Mouse (Mus musculus) hindbrain, postnatal 0 days (tissue): ENCODE measurements around the gene Crygn. TPM values are rescaled to one million over a fixed set of nuclear protein-coding genes. Genes with fewer than 3 reads are reported as not detected.

Source experiments
- ATAC-seq: fragments of 200-750 bp; cut with Nextera tagmentation; 2 replicates; pipeline ENCODE4 v1.8.0; 2017; ENCODE audit warnings: mild to moderate bottlenecking, moderate TSS enrichment, moderate library complexity
- DNase-seq: peaks from one replicate; pipeline ENCODE4 v3.0.0-alpha.2; 2015; ENCODE audit warnings: low spot score
- H3K27ac ChIP-seq: fragments of 300-500 bp; sonication (generic); 2 replicates; pipeline ENCODE4 v1.5.1; 2014; ENCODE audit warnings: mild to moderate bottlenecking
- H3K27me3 ChIP-seq: fragments of 300-500 bp; sonication (generic); 2 replicates; pipeline ENCODE4 v1.6.1; 2014; ENCODE audit warnings: low read length, mixed read lengths; ENCODE audit not compliant: insufficient read depth
- H3K36me3 ChIP-seq: fragments of 300-500 bp; sonication (generic); 2 replicates; pipeline ENCODE4 v1.6.1; 2014; ENCODE audit warnings: low read length, mixed read lengths; ENCODE audit not compliant: insufficient read depth
- H3K4me1 ChIP-seq: fragments of 300-500 bp; sonication (generic); 2 replicates; pipeline ENCODE4 v1.6.1; 2014; ENCODE audit warnings: antibody characterized with exemption, low read length, mixed read lengths; ENCODE audit not compliant: insufficient read depth
- H3K4me2 ChIP-seq: fragments of 300-500 bp; sonication (generic); 2 replicates; pipeline ENCODE4 v1.6.1; 2014; ENCODE audit warnings: low read depth, mild to moderate bottlenecking, low read length, moderate library complexity, mixed read lengths
- H3K4me3 ChIP-seq: fragments of 300-500 bp; sonication (generic); 2 replicates; pipeline ENCODE4 v1.5.1; 2014; ENCODE audit warnings: low read length
- H3K9ac ChIP-seq: fragments of 300-500 bp; sonication (generic); replicated peaks from 2 replicates; pipeline ENCODE4 v1.6.1; 2014; ENCODE audit warnings: mild to moderate bottlenecking, low read length, moderate library complexity, mixed read lengths
- H3K9me3 ChIP-seq: fragments of 300-500 bp; sonication (generic); 2 replicates; pipeline ENCODE4 v1.6.1; 2016; ENCODE audit warnings: low read length, mixed read lengths
- CTCF ChIP-seq: IDR thresholded peaks from 2 replicates; pipeline ENCODE4 v1.5.1; 2016; ENCODE audit warnings: antibody characterized with exemption, control low read depth, low read depth
- WGBS: fragments of 180-500 bp; shearing (Covaris S2); extraction: QIAGEN DNeasy Blood & Tissue Kit; methylation state at CpG from one replicate; pipeline ENCODE4 v1.1.7; 2014; 5-methylcytosine and 5-hydroxymethylcytosine counted together
- polyA plus RNA-seq: library from polyadenylated mRNA; unstranded; fragments of >200 nt; fragmentation: Nextera tagmentation; extraction: Ambion mirVana; gene quantifications from 2 replicates; pipeline ENCODE4 v1.2.1, GENCODE M21; 2015
- total RNA-seq: library from RNA; depleted of rRNA; stranded (reverse); fragments of >200 nt; gene quantifications from 2 replicates; pipeline ENCODE4 v1.2.3, GENCODE M21; 2014; rRNA removed

The Crygn gene
- not detected in 2 replicates for total RNA-seq
- polyA plus RNA-seq = 4.7 and 5.4 TPM in 2 replicates

GRCm38 (mm10) chr5:24757816-24758215 lies at the start of gene Crygn:
Gene Crygn (minus strand): TSS chr5:24758008.
- Histone ChIP-seq H3K36me3 (no peaks in the 10 kb centered on the region), H3K27ac (no peak within 1 kb of the TSS), H3K9me3 (no peaks in the 10 kb centered on the region), H3K4me2 (no peak within 1 kb of the TSS), H3K9ac (no peak within 1 kb of the TSS), H3K4me3 (no peak within 1 kb of the TSS), H3K27me3 (no peaks in the 10 kb centered on the region), H3K4me1 (no peaks in the 10 kb centered on the region)
- no peak for ATAC-seq
- TF ChIP-seq CTCF = no peak
- WGBS = 39% methylated on average over 18 of the region's 18 CpGs
- DNase-seq = no peak

GRCm38 (mm10) chr5:24805222-24805621 lies 47.4 kb upstream of the Crygn start:
- WGBS = 85% methylated on average over 6 of the region's 6 CpGs
- Histone ChIP-seq H3K9ac (no peak overlapping the region), H3K36me3 (peaks cover 42% of the 10 kb centered on the region), H3K9me3 (no peaks in the 10 kb centered on the region), H3K27ac (no peak overlapping the region), H3K4me2 (no peak overlapping the region), H3K4me3 (no peak overlapping the region), H3K27me3 (no peaks in the 10 kb centered on the region), H3K4me1 (no peaks in the 10 kb centered on the region)
- no peak for TF ChIP-seq CTCF
- DNase-seq = no peak
- no peak for ATAC-seq

- no peak overlapping the region for H3K9ac ChIP-seq
- ATAC-seq (no peak), DNase-seq (no peak)
- no peak overlapping the region for H3K4me2 ChIP-seq
- no peak for TF ChIP-seq CTCF
- no peaks in the 10 kb centered on the region for H3K27me3 ChIP-seq
- H3K4me3 ChIP-seq = no peak overlapping the region
- no peaks in the 10 kb centered on the region for H3K4me1 ChIP-seq
- no peaks in the 10 kb centered on the region for H3K9me3 ChIP-seq
- H3K36me3 ChIP-seq = peaks cover 42% of the 10 kb centered on the region
- WGBS = 86% methylated on average over 8 of the region's 8 CpGs
- no peak overlapping the region for H3K27ac ChIP-seq
Measured at GRCm38 (mm10) chr5:24804661-24805060, 46.9 kb upstream of the Crygn start.

GRCm38 (mm10) chr5:24801841-24802624 lies 44.2 kb upstream of the Crygn start:
- no peak overlapping the region for H3K27ac ChIP-seq
- no peak for ATAC-seq
- no peak overlapping the region for H3K4me2 ChIP-seq

GRCm38 (mm10) chr5:24800416-24800815 lies 42.6 kb upstream of the Crygn start:
- H3K27me3 ChIP-seq = no peaks in the 10 kb centered on the region
- H3K36me3 ChIP-seq = peaks cover 22% of the 10 kb centered on the region
- H3K27ac ChIP-seq = no peak overlapping the region
- no peaks in the 10 kb centered on the region for H3K9me3 ChIP-seq
- TF ChIP-seq CTCF = peak; percentile 49
- no peak overlapping the region for H3K4me2 ChIP-seq
- ATAC-seq (no peak; the same call in 1 of the 2 replicates), DNase-seq (peak; percentile 38)
- no peaks in the 10 kb centered on the region for H3K4me1 ChIP-seq
- no peak overlapping the region for H3K9ac ChIP-seq
- no peak overlapping the region for H3K4me3 ChIP-seq

More at GRCm38 (mm10) chr5:24801841-24802624, 44.2 kb upstream of the Crygn start:
- Histone ChIP-seq H3K36me3 (peaks cover 36% of the 10 kb centered on the region), H3K4me1 (no peaks in the 10 kb centered on the region), H3K27me3 (no peaks in the 10 kb centered on the region), H3K4me3 (no peak overlapping the region), H3K9me3 (no peaks in the 10 kb centered on the region), H3K9ac (no peak overlapping the region)
- 80% methylated on average over 6 of the region's 6 CpGs for WGBS
- no peak for DNase-seq
- no peak for TF ChIP-seq CTCF

- WGBS = 61% methylated on average over 10 of the region's 10 CpGs
- peaks cover 4% of the 10 kb centered on the region for H3K36me3 ChIP-seq
- H3K9ac ChIP-seq = no peak overlapping the region
- no peaks in the 10 kb centered on the region for H3K9me3 ChIP-seq
- TF ChIP-seq CTCF = no peak
- no peak overlapping the region for H3K27ac ChIP-seq
- no peak overlapping the region for H3K4me3 ChIP-seq
- no peaks in the 10 kb centered on the region for H3K27me3 ChIP-seq
- ATAC-seq = no peak
- no peak for DNase-seq
- H3K4me2 ChIP-seq = no peak overlapping the region
- no peaks in the 10 kb centered on the region for H3K4me1 ChIP-seq
Measured at GRCm38 (mm10) chr5:24798639-24799038, 40.8 kb upstream of the Crygn start.

GRCm38 (mm10) chr5:24797858-24798257 lies 40.0 kb upstream of the Crygn start:
- H3K27me3 ChIP-seq = no peaks in the 10 kb centered on the region
- H3K27ac ChIP-seq = no peak overlapping the region
- no peak for ATAC-seq
- H3K4me1 ChIP-seq = no peaks in the 10 kb centered on the region
- no peak overlapping the region for H3K9ac ChIP-seq
- no peak overlapping the region for H3K4me2 ChIP-seq
- no peak overlapping the region for H3K4me3 ChIP-seq
- H3K9me3 ChIP-seq = no peaks in the 10 kb centered on the region
- 44% methylated on average over 7 of the region's 7 CpGs for WGBS
- no peak for TF ChIP-seq CTCF
- no peak for DNase-seq
- no peaks in the 10 kb centered on the region for H3K36me3 ChIP-seq
